Mouse (Mus musculus) MEL (cell line): Measurements from ENCODE around the gene Tbc1d2b.

Experiments used
- GABPA ChIP-seq: IDR thresholded peaks from 2 replicates; pipeline ENCODE4 v1.6.1; 2012; ENCODE audit warnings: low read depth, mild to moderate bottlenecking, inconsistent platforms, low read length, improper control_type of control experiment, moderate library complexity
- MAZ ChIP-seq: IDR thresholded peaks from 2 replicates; pipeline ENCODE4 v1.6.1; 2012; ENCODE audit warnings: low read depth, mild to moderate bottlenecking, inconsistent platforms, low read length, improper control_type of control experiment
- SIN3A ChIP-seq: IDR thresholded peaks from 2 replicates; pipeline ENCODE4 v1.6.1; 2012; ENCODE audit warnings: low read length, improper control_type of control experiment, inconsistent platforms

GRCm38 (mm10) chr9:90169965-90170364 is 100.6 kb downstream of the Tbc1d2b start:
- TF ChIP-seq MAZ: no peak
- no peak for TF ChIP-seq SIN3A
- TF ChIP-seq GABPA: no peak
